Mouse (Mus musculus): Measurements from ENCODE around the gene Synrg. TPM values are rescaled to one million over a fixed set of nuclear protein-coding genes. Genes with fewer than 3 reads are reported as not detected.
A peak's percentile ranks its signal among the peaks of the same experiment; 100 is the strongest.

Gene Synrg
- polyA plus RNA-seq, 1 experiment from 2014 or later, result 21.5 TPM

DNA sequence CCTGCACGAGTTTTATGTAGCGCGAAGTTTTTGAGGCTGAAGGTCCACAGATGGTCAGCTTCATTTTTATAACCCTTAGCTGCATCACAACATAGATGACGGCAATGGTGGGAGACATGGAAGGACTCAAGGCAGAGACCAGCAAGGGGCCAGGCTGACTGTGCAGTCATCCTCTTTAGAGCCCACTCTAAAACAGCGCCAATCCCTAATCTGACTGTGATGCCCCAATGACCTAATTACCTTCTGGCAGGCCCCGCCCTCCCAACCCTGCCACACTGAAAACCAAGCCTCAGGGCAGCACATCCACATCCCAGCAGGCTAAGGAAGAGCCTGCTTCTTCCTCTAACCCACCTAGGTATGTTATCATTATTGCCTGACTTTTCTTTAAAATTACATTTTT, 96.4 kb downstream of the Synrg start:
- 0 out of 2 replicates have a peak, but pooled peaks cover 2% of the 10 kb centered on the region for H3K27me3 ChIP-seq (ENCODE audit: control insufficient read depth, insufficient read depth, low read length)
- no peaks in the 10 kb centered on the region for H3K4me1 ChIP-seq (replicated peaks; ENCODE audit: control insufficient read depth, insufficient read depth, low read length)
- H3K4me3 ChIP-seq (ENCODE audit: low read depth, low read length), result no peak overlapping the region
- ATAC-seq (ENCODE audit: low FRiP score) (no peak), DNase-seq (ENCODE audit: low spot score) (no peak)
- no peaks in the 10 kb centered on the region for H3K36me3 ChIP-seq (ENCODE audit: control insufficient read depth, insufficient read depth, low read length)
- H3K9ac ChIP-seq (ENCODE audit: low read depth, low read length), result no peak overlapping the region
- H3K4me2 ChIP-seq (replicated peaks; ENCODE audit: low read depth, low read length), result no peak overlapping the region
- no peak overlapping the region for H3K27ac ChIP-seq (ENCODE audit: low read depth, low read length)
- H3K9me3 ChIP-seq (ENCODE audit: control insufficient read depth, low read length), result no peaks in the 10 kb centered on the region
- WGBS, result 91% methylated on average over 6 of the region's 6 CpGs

DNA sequence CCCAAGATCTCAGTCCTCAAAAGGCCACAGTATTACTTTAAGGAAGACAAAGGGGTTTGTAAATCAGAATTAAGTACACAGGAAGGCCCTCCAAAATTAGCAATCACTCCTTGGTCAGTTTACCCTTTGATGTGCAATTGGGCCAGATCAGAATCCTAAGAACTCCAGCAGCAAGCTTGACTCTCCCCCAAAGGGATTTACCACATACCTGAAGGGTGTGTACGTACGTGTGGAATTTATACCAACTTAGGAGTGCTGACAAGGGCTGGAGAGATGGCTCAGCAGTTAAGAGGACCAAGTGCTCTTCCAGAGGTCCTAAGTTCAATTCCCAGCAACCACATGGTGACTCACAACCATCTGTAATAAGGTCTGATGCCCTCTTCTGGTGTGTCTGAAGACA, 97.7 kb downstream of the Synrg start:
- WGBS, result 81% methylated on average over 2 of the region's 2 CpGs

GRCm38 (mm10) chr11:84062805-84063204, 98.6 kb downstream of the Synrg start:
- Histone ChIP-seq H3K4me3 (ENCODE audit: low read depth, low read length) (no peak overlapping the region), H3K9me3 (ENCODE audit: control insufficient read depth, low read length) (no peaks in the 10 kb centered on the region), H3K27ac (ENCODE audit: low read depth, low read length) (no peak overlapping the region), H3K27me3 (ENCODE audit: control insufficient read depth, insufficient read depth, low read length) (peaks cover 14% of the 10 kb centered on the region), H3K9ac (ENCODE audit: low read depth, low read length) (no peak overlapping the region), H3K4me2 (replicated peaks; ENCODE audit: low read depth, low read length) (no peak overlapping the region), H3K36me3 (ENCODE audit: control insufficient read depth, insufficient read depth, low read length) (no peaks in the 10 kb centered on the region), H3K4me1 (replicated peaks; ENCODE audit: control insufficient read depth, insufficient read depth, low read length) (peaks cover 9% of the 10 kb centered on the region)
- 51% methylated on average over 2 of the region's 2 CpGs for WGBS
- DNase-seq (ENCODE audit: low spot score) (no peak), ATAC-seq (ENCODE audit: low FRiP score) (no peak)

More for the DNA sequence above, 97.7 kb downstream of the Synrg start:
- no peak overlapping the region for H3K27ac ChIP-seq (ENCODE audit: low read depth, low read length)
- peaks cover 4% of the 10 kb centered on the region; the same call in 1 of the 2 replicates for H3K4me1 ChIP-seq (replicated peaks; ENCODE audit: control insufficient read depth, insufficient read depth, low read length)
- peaks cover 8% of the 10 kb centered on the region for H3K27me3 ChIP-seq (ENCODE audit: control insufficient read depth, insufficient read depth, low read length)
- H3K9me3 ChIP-seq (ENCODE audit: control insufficient read depth, low read length), result no peaks in the 10 kb centered on the region
- ATAC-seq (ENCODE audit: low FRiP score) (no peak), DNase-seq (ENCODE audit: low spot score) (no peak)
- H3K9ac ChIP-seq (ENCODE audit: low read depth, low read length), result no peak overlapping the region
- H3K36me3 ChIP-seq (ENCODE audit: control insufficient read depth, insufficient read depth, low read length), result no peaks in the 10 kb centered on the region
- H3K4me3 ChIP-seq (ENCODE audit: low read depth, low read length), result no peak overlapping the region
- H3K4me2 ChIP-seq (replicated peaks; ENCODE audit: low read depth, low read length), result no peak overlapping the region

DNA sequence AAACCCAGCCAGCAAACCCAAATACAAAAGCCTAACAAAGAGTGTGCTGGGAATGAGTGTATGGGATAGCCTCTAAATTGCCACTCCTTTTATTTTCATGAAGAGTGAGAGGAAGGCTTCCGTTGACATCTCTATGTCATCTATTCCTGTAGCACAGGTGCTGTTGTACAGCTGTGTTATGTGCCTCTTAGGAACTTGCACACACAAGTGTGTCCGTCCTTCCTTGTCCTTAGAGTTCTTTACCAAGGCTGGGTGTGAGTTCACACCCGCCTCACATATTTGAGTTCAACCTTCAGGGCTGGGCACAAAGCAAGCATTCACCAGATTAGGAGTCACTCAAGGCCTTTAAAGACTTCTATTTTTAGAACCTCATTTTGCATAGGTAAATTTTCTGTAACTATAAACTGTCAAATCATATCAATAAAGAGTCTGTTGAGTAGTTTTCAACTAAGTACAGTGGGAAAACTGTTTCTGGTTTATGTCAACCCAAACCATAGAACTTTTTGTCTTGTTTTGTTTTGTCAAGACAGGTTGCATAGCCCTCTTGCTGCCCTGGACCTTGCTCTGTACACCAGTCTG, 99.5 kb downstream of the Synrg start:
- Histone ChIP-seq H3K4me2 (replicated peaks; ENCODE audit: low read depth, low read length) (no peak overlapping the region), H3K27me3 (ENCODE audit: control insufficient read depth, insufficient read depth, low read length) (peaks cover 17% of the 10 kb centered on the region), H3K9ac (ENCODE audit: low read depth, low read length) (no peak overlapping the region), H3K9me3 (ENCODE audit: control insufficient read depth, low read length) (no peaks in the 10 kb centered on the region), H3K4me3 (ENCODE audit: low read depth, low read length) (no peak overlapping the region), H3K36me3 (ENCODE audit: control insufficient read depth, insufficient read depth, low read length) (no peaks in the 10 kb centered on the region), H3K4me1 (replicated peaks; ENCODE audit: control insufficient read depth, insufficient read depth, low read length) (peaks cover 9% of the 10 kb centered on the region), H3K27ac (ENCODE audit: low read depth, low read length) (no peak overlapping the region)
- no peak for ATAC-seq (ENCODE audit: low FRiP score)
- 92% methylated on average over 3 of the region's 3 CpGs for WGBS
- no peak for DNase-seq (ENCODE audit: low spot score)

DNA sequence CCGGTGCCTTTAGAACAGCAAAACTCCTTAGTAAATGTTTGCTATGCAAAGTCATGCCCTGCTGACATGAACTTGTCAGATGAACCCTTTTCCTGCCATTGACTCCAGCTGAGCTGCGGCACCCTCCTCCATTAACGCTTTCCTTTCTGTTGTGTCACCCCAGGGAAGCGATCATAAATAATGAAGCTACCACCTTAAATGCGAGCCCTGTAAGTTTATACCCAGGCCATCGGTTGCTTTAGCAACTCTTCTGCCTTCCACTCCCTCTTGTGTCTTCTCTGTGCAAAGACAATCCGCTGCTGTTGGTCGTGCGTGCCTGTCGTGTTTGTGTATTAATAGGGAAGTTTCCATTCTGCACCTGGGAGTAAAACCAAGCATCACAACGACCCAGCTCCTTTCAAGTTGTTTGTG, 101.8 kb downstream of the Synrg start:
- DNase-seq (ENCODE audit: low spot score) (peak; percentile 25), ATAC-seq (ENCODE audit: low FRiP score) (no peak)
- H3K27me3 ChIP-seq (ENCODE audit: control insufficient read depth, insufficient read depth, low read length), result peaks cover 27% of the 10 kb centered on the region
- no peak overlapping the region for H3K4me3 ChIP-seq (ENCODE audit: low read depth, low read length)
- 6% methylated on average over 11 of the region's 11 CpGs for WGBS
- H3K4me1 ChIP-seq (replicated peaks; ENCODE audit: control insufficient read depth, insufficient read depth, low read length), result peaks cover 9% of the 10 kb centered on the region
- no peak overlapping the region; the same call in 1 of the 2 replicates for H3K4me2 ChIP-seq (replicated peaks; ENCODE audit: low read depth, low read length)
- H3K27ac ChIP-seq (ENCODE audit: low read depth, low read length), result no peak overlapping the region
- no peaks in the 10 kb centered on the region for H3K9me3 ChIP-seq (ENCODE audit: control insufficient read depth, low read length)
- no peak overlapping the region for H3K9ac ChIP-seq (ENCODE audit: low read depth, low read length)
- no peaks in the 10 kb centered on the region for H3K36me3 ChIP-seq (ENCODE audit: control insufficient read depth, insufficient read depth, low read length)

GRCm38 (mm10) chr11:84066927-84067645, 102.9 kb downstream of the Synrg start:
- H3K27ac ChIP-seq (ENCODE audit: low read depth, low read length), result no peak overlapping the region
- H3K27me3 ChIP-seq (ENCODE audit: control insufficient read depth, insufficient read depth, low read length), result peaks cover 27% of the 10 kb centered on the region
- no peaks in the 10 kb centered on the region for H3K9me3 ChIP-seq (ENCODE audit: control insufficient read depth, low read length)
- ATAC-seq (ENCODE audit: low FRiP score) (no peak), DNase-seq (ENCODE audit: low spot score) (peak; percentile 37)
- H3K4me2 ChIP-seq (replicated peaks; ENCODE audit: low read depth, low read length), result peak overlapping the region; percentile 94
- no peak overlapping the region for H3K9ac ChIP-seq (ENCODE audit: low read depth, low read length)
- no peaks in the 10 kb centered on the region for H3K36me3 ChIP-seq (ENCODE audit: control insufficient read depth, insufficient read depth, low read length)
- peak overlapping the region; percentile 63 for H3K4me3 ChIP-seq (ENCODE audit: low read depth, low read length)
- WGBS, result 6% methylated on average over 18 of the region's 18 CpGs
- peaks cover 9% of the 10 kb centered on the region for H3K4me1 ChIP-seq (replicated peaks; ENCODE audit: control insufficient read depth, insufficient read depth, low read length)

DNA sequence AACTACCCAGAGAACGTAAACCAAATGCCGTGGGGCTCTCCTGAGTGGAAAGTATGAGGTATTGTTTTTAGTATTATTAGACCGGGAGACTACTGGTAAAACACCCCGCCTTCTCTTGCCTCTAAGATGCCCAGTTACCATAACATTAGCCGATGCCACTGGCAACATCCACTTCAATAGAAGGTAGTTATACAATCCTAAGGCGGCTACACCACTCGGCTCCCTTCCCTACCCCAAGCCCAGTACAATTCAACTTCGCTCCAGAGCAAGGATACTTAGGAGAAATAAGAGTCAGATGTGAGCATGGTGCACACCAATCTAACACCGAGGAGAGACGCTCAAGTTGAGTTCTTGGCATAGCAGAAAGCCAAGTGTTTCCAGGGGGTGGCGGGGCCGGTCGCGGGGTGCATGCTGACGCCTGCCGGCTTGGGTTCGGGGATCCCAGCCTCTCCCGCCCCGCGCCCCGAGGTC, 103.5 kb downstream of the Synrg start:
- H3K4me1 ChIP-seq (replicated peaks; ENCODE audit: control insufficient read depth, insufficient read depth, low read length), result peaks cover 9% of the 10 kb centered on the region
- H3K4me3 ChIP-seq (ENCODE audit: low read depth, low read length), result peak overlapping the region; percentile 63
- no peaks in the 10 kb centered on the region for H3K36me3 ChIP-seq (ENCODE audit: control insufficient read depth, insufficient read depth, low read length)
- H3K9ac ChIP-seq (ENCODE audit: low read depth, low read length), result peak overlapping the region; percentile 67
- ATAC-seq (ENCODE audit: low FRiP score) (peak; percentile 25; the same call in 1 of the 2 replicates), DNase-seq (ENCODE audit: low spot score) (peak; percentile 67)
- H3K27ac ChIP-seq (ENCODE audit: low read depth, low read length), result no peak overlapping the region
- H3K4me2 ChIP-seq (replicated peaks; ENCODE audit: low read depth, low read length), result peak overlapping the region; percentile 94
- WGBS, result 2% methylated on average over 21 of the region's 21 CpGs
- H3K9me3 ChIP-seq (ENCODE audit: control insufficient read depth, low read length), result no peaks in the 10 kb centered on the region
- H3K27me3 ChIP-seq (ENCODE audit: control insufficient read depth, insufficient read depth, low read length), result peaks cover 27% of the 10 kb centered on the region

- WGBS, result 2% methylated on average over 63 of the region's 63 CpGs
- Histone ChIP-seq H3K4me2 (replicated peaks; ENCODE audit: low read depth, low read length) (peak overlapping the region; percentile 94), H3K9me3 (ENCODE audit: control insufficient read depth, low read length) (no peaks in the 10 kb centered on the region), H3K4me1 (replicated peaks; ENCODE audit: control insufficient read depth, insufficient read depth, low read length) (peaks cover 9% of the 10 kb centered on the region), H3K4me3 (ENCODE audit: low read depth, low read length) (peak overlapping the region; percentile 63), H3K27ac (ENCODE audit: low read depth, low read length) (no peak overlapping the region), H3K27me3 (ENCODE audit: control insufficient read depth, insufficient read depth, low read length) (peaks cover 27% of the 10 kb centered on the region), H3K9ac (ENCODE audit: low read depth, low read length) (peak overlapping the region; percentile 67), H3K36me3 (ENCODE audit: control insufficient read depth, insufficient read depth, low read length) (no peaks in the 10 kb centered on the region)
- DNase-seq (ENCODE audit: low spot score), result peak; percentile 79
- ATAC-seq (ENCODE audit: low FRiP score), result peak; percentile 43; the same call in 1 of the 2 replicates
These were observed 104.2 kb downstream of the Synrg start for GRCm38 (mm10) chr11:84068191-84069033.

Measured in hindbrain, embryonic 11.5 days (tissue).